Mouse (Mus musculus): Measurements from ENCODE around the gene Olfr1024.

The Olfr1024 gene

GRCm38 (mm10) chr2:85904952-85905351, at the start of gene Olfr1024:
Gene Olfr1024 (minus strand): TSS chr2:85905052.
- DNase-seq (ENCODE audit: low read depth), result no peak

DNA sequence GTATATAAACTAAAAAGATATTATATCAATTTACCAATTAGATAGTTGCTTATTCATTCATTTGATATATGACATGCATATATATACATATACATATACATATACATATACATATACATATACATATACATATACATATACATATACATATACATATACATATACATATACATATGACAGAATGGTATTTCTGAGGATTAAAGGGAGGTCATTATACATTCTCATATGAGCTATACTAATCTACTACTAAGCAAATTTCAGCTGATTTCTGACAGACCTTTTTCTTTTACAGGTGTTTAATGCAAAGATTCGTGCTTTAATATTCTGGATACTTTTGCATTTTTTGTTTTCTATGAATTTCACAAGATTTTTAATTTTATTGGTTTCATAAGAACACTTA, 45.3 kb upstream of the Olfr1024 start, which contains the start of gene Olfr1028:
Gene Olfr1028, plus strand, starts transcription at position 301 of the 400 bp plus-strand sequence.
- no peak for DNase-seq (ENCODE audit: low read depth)

- no peak for DNase-seq (ENCODE audit: low read depth)
Measured at GRCm38 (mm10) chr2:85921258-85921657, 16.4 kb upstream of the Olfr1024 start, which contains the start of gene Olfr1026. Gene Olfr1026 (plus strand): TSS chr2:85921558.

DNA sequence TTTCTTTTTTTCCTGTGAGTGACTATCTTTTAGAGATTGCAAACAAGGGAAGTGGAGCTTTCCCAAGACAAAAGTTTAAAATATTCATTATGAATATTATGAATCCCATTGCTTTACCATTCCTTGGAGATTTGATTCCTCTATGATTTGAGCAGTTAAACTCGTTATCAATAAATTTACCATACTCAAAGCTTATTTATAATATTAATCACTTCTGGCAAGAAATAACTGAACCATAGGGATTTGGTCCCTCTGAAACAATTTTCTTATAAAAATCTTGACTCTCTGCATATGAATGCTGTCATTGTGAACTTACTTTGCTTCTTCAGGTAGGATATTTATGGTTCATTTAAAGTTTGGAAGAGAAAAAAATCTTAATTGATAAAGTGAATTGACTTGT, 10.0 kb upstream of the Olfr1024 start, which contains the start of gene Olfr1025-ps1:
Gene Olfr1025-ps1, plus strand, starts transcription at position 301 of the 400 bp plus-strand sequence.
- DNase-seq (ENCODE audit: low read depth), result no peak

GRCm38 (mm10) chr2:85913197-85913596, 8.3 kb upstream of the Olfr1024 start:
- no peak for DNase-seq (ENCODE audit: low read depth)

DNA sequence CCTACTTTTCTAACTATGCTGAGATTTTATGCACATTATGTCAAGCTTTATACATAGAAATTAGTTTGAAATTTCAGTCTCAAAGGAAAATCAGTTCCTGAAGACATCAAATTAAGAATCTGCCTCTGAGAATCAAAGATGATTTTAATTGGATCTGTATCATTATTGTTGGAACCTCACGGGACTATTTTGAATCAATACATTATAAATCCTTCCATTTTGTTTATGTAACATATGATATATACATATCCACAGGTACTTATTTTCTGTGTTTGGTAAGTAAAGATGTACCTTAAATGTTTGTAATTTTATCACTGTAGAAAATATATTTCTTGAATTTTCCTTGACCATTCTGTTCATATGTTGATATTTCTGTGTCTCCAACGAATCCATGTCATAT, 19.5 kb downstream of the Olfr1024 start, which contains the start of gene Olfr1023:
Gene Olfr1023, plus strand, starts transcription at position 301 of the 400 bp plus-strand sequence.
- DNase-seq (ENCODE audit: low read depth), result no peak

DNA sequence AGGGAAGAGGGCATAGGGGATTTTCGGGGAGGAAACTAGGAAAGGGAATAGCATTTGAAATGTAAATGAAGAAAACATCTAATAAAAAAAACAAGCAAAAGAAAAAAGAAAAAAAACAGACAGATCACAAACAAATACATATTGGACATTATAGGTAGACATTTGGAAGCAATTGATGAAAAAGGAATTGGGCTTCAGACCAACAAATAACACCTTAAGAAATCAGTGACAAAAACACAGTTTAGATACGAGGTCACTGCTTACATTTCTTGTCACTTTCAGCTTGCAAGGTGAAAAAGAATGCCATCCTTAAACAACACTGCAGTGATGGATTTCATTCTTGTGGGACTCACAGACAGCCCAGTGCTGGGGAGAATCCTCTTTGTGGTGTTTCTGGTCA, 36.6 kb downstream of the Olfr1024 start, which contains the start of gene Olfr1022:
Gene Olfr1022, plus strand, starts transcription at position 301 of the 400 bp plus-strand sequence.
- DNase-seq (ENCODE audit: low read depth), result no peak
